Mouse (Mus musculus): ENCODE measurements around the gene Epb41l3. TPM values are rescaled to one million over a fixed set of nuclear protein-coding genes. Genes with fewer than 3 reads are reported as not detected.

The Epb41l3 gene
- polyA plus RNA-seq, 2 experiments: 3.1 to 5.6 TPM

GRCm38 (mm10) chr17:69221966-69222692 lies 146.6 kb downstream of the Epb41l3 start:
- TF ChIP-seq CTCF (IDR thresholded peaks at IDR 0.05; ENCODE audit: low read depth) (no peak), EP300 (IDR thresholded peaks at IDR 0.05; ENCODE audit: low read depth) (no peak)
- no peaks in the 10 kb centered on the region for H3K9me3 ChIP-seq (ENCODE audit: control insufficient read depth, low read length)
- H3K4me2 ChIP-seq (ENCODE audit: low read depth): no peak overlapping the region
- H3K27ac ChIP-seq: no peak overlapping the region
- H3K4me3 ChIP-seq (ENCODE audit: insufficient read depth in 1 of 2, low read depth in 2 of 2, low read length in 2 of 2): no peak overlapping the region
- no peak for ATAC-seq (ENCODE audit: insufficient read depth)
- H3K9ac ChIP-seq (replicated peaks): no peak overlapping the region
- peak in 1 of 3 experiments; percentile 2 for DNase-seq (ENCODE audit: low read depth in 3 of 3, low spot score in 3 of 3)
- H3K4me1 ChIP-seq (replicated peaks; ENCODE audit: control insufficient read depth in 2 of 2, insufficient read depth in 2 of 2, low read length in 1 of 2): no peaks in the 10 kb centered on the region
- no peaks in the 10 kb centered on the region for H3K36me3 ChIP-seq (replicated peaks; ENCODE audit: control insufficient read depth, insufficient read depth, low read depth)
- no peaks in the 10 kb centered on the region for H3K27me3 ChIP-seq (ENCODE audit: control insufficient read depth, insufficient read depth, low read length)
- 36% methylated on average over 10 of the region's 10 CpGs for WGBS (ENCODE audit: insufficient replicate concordance)

GRCm38 (mm10) chr17:69225996-69226395 lies 150.5 kb downstream of the Epb41l3 start:
- no peak overlapping the region for H3K4me2 ChIP-seq (ENCODE audit: low read depth)
- no peak overlapping the region for H3K9ac ChIP-seq (replicated peaks)
- H3K27ac ChIP-seq: no peak overlapping the region
- H3K4me3 ChIP-seq (ENCODE audit: insufficient read depth in 1 of 2, low read depth in 2 of 2, low read length in 2 of 2): no peak overlapping the region
- H3K9me3 ChIP-seq (ENCODE audit: control insufficient read depth, low read length): no peaks in the 10 kb centered on the region
- no peaks in the 10 kb centered on the region for H3K4me1 ChIP-seq (replicated peaks; ENCODE audit: control insufficient read depth in 2 of 2, insufficient read depth in 2 of 2, low read length in 1 of 2)
- TF ChIP-seq CTCF (IDR thresholded peaks at IDR 0.05; ENCODE audit: low read depth): no peak
- no peak for TF ChIP-seq EP300 (IDR thresholded peaks at IDR 0.05; ENCODE audit: low read depth)
- no peaks in the 10 kb centered on the region for H3K27me3 ChIP-seq (ENCODE audit: control insufficient read depth, insufficient read depth, low read length)
- WGBS (ENCODE audit: insufficient replicate concordance): 59% methylated on average over 7 of the region's 7 CpGs
- no peaks in the 10 kb centered on the region for H3K36me3 ChIP-seq (replicated peaks; ENCODE audit: control insufficient read depth, insufficient read depth, low read depth)
- DNase-seq (ENCODE audit: low read depth in 3 of 3, low spot score in 3 of 3) (no peak), ATAC-seq (ENCODE audit: insufficient read depth) (no peak)

- no peaks in the 10 kb centered on the region for H3K4me1 ChIP-seq (replicated peaks; ENCODE audit: control insufficient read depth in 2 of 2, insufficient read depth in 2 of 2, low read length in 1 of 2)
- 62% methylated on average over 9 of the region's 9 CpGs for WGBS (ENCODE audit: insufficient replicate concordance)
- H3K9ac ChIP-seq (replicated peaks): no peak overlapping the region
- no peak overlapping the region for H3K4me3 ChIP-seq (ENCODE audit: insufficient read depth in 1 of 2, low read depth in 2 of 2, low read length in 2 of 2)
- H3K4me2 ChIP-seq (ENCODE audit: low read depth): no peak overlapping the region
- ATAC-seq (ENCODE audit: insufficient read depth) (no peak), DNase-seq (ENCODE audit: low read depth in 3 of 3, low spot score in 3 of 3) (no peak)
- H3K36me3 ChIP-seq (replicated peaks; ENCODE audit: control insufficient read depth, insufficient read depth, low read depth): no peaks in the 10 kb centered on the region
- TF ChIP-seq EP300 (IDR thresholded peaks at IDR 0.05; ENCODE audit: low read depth): no peak
- no peak for TF ChIP-seq CTCF (IDR thresholded peaks at IDR 0.05; ENCODE audit: low read depth)
- H3K9me3 ChIP-seq (ENCODE audit: control insufficient read depth, low read length): no peaks in the 10 kb centered on the region
- H3K27ac ChIP-seq: no peak overlapping the region
- no peaks in the 10 kb centered on the region for H3K27me3 ChIP-seq (ENCODE audit: control insufficient read depth, insufficient read depth, low read length)
Observed at GRCm38 (mm10) chr17:69227426-69228014, 152.0 kb downstream of the Epb41l3 start.

- H3K4me1 ChIP-seq (replicated peaks; ENCODE audit: control insufficient read depth in 2 of 2, insufficient read depth in 2 of 2, low read length in 1 of 2): no peaks in the 10 kb centered on the region
- no peaks in the 10 kb centered on the region for H3K36me3 ChIP-seq (replicated peaks; ENCODE audit: control insufficient read depth, insufficient read depth, low read depth)
- H3K27me3 ChIP-seq (ENCODE audit: control insufficient read depth, insufficient read depth, low read length): no peaks in the 10 kb centered on the region
- 62% methylated on average over 5 of the region's 5 CpGs for WGBS (ENCODE audit: insufficient replicate concordance)
- DNase-seq (ENCODE audit: low read depth in 3 of 3, low spot score in 3 of 3) (no peak), ATAC-seq (ENCODE audit: insufficient read depth) (no peak)
- no peak overlapping the region for H3K9ac ChIP-seq (replicated peaks)
- no peak overlapping the region for H3K4me2 ChIP-seq (ENCODE audit: low read depth)
- no peaks in the 10 kb centered on the region for H3K9me3 ChIP-seq (ENCODE audit: control insufficient read depth, low read length)
- H3K27ac ChIP-seq: no peak overlapping the region
- no peak overlapping the region for H3K4me3 ChIP-seq (ENCODE audit: insufficient read depth in 1 of 2, low read depth in 2 of 2, low read length in 2 of 2)
- no peak for TF ChIP-seq EP300 (IDR thresholded peaks at IDR 0.05; ENCODE audit: low read depth)
Observed at GRCm38 (mm10) chr17:69229451-69229850, 154.0 kb downstream of the Epb41l3 start.

GRCm38 (mm10) chr17:69230131-69230621 lies 154.7 kb downstream of the Epb41l3 start:
- no peak overlapping the region for H3K4me3 ChIP-seq (ENCODE audit: insufficient read depth in 1 of 2, low read depth in 2 of 2, low read length in 2 of 2)
- TF ChIP-seq CTCF (IDR thresholded peaks at IDR 0.05; ENCODE audit: low read depth) (no peak), EP300 (IDR thresholded peaks at IDR 0.05; ENCODE audit: low read depth) (no peak)
- ATAC-seq (ENCODE audit: insufficient read depth): no peak
- WGBS (ENCODE audit: insufficient replicate concordance): 52% methylated on average over 6 of the region's 6 CpGs
- DNase-seq (ENCODE audit: low read depth in 3 of 3, low spot score in 3 of 3): no peak
- no peak overlapping the region for H3K9ac ChIP-seq (replicated peaks)
- H3K9me3 ChIP-seq (ENCODE audit: control insufficient read depth, low read length): no peaks in the 10 kb centered on the region
- no peak overlapping the region for H3K27ac ChIP-seq
- no peaks in the 10 kb centered on the region for H3K36me3 ChIP-seq (replicated peaks; ENCODE audit: control insufficient read depth, insufficient read depth, low read depth)
- H3K4me2 ChIP-seq (ENCODE audit: low read depth): no peak overlapping the region
- H3K4me1 ChIP-seq (replicated peaks; ENCODE audit: control insufficient read depth in 2 of 2, insufficient read depth in 2 of 2, low read length in 1 of 2): no peaks in the 10 kb centered on the region
- no peaks in the 10 kb centered on the region for H3K27me3 ChIP-seq (ENCODE audit: control insufficient read depth, insufficient read depth, low read length)
